Mouse (Mus musculus) MEL (cell line): ENCODE results near the gene Nuf2. TPM values are rescaled to one million over a fixed set of nuclear protein-coding genes. Genes with fewer than 3 reads are reported as not detected.

ENCODE experiments used
- DNase-seq: peaks from one replicate; pipeline ENCODE4 v3.0.0; 2011; ENCODE audit warnings: low read depth, low spot score
- H3K27ac ChIP-seq: 2 replicates; pipeline ENCODE4 v1.5.1; 2012; ENCODE audit warnings: low read depth, mild to moderate bottlenecking, control low read depth, low read length, moderate library complexity; ENCODE audit not compliant: control insufficient read depth
- H3K27me3 ChIP-seq, 2 experiments: fragments of 150-350 bp in 1 of 2; sonication (generic) in 1 of 2; 2 replicates each; pipeline ENCODE4 v1.6.1; 2012; ENCODE audit warnings: low read length in 2 of 2, mild to moderate bottlenecking in 2 of 2, improper control_type of control experiment in 1 of 2, moderate library complexity in 1 of 2; ENCODE audit not compliant: insufficient read depth in 2 of 2, control insufficient read depth in 1 of 2
- H3K36me3 ChIP-seq, 2 experiments: 2 replicates each; pipeline ENCODE4 v1.6.1; 2012 to 2014; ENCODE audit warnings: low read length in 2 of 2, improper control_type of control experiment in 1 of 2, inconsistent platforms in 1 of 2, mild to moderate bottlenecking in 1 of 2; ENCODE audit not compliant: insufficient read depth in 2 of 2, control insufficient read depth in 1 of 2
- H3K4me1 ChIP-seq, 2 experiments: fragments of 150-350 bp in 1 of 2; sonication (generic) in 1 of 2; 2 replicates each; pipeline ENCODE4 v1.6.1; 2012; ENCODE audit warnings: low read length in 2 of 2, improper control_type of control experiment in 1 of 2, mild to moderate bottlenecking in 1 of 2; ENCODE audit not compliant: insufficient read depth in 2 of 2, control insufficient read depth in 1 of 2
- H3K4me3 ChIP-seq, 2 experiments: fragments of 150-350 bp in 1 of 2; sonication (generic) in 1 of 2; 2 replicates each; pipeline ENCODE4 v1.5.1; 2012; ENCODE audit warnings: low read depth in 2 of 2, low read length in 2 of 2, mild to moderate bottlenecking in 2 of 2, moderate library complexity in 2 of 2, control low read depth in 1 of 2, improper control_type of control experiment in 1 of 2; ENCODE audit not compliant: control insufficient read depth in 1 of 2, insufficient read depth in 1 of 2
- H3K79me2 ChIP-seq: 2 replicates; pipeline ENCODE4 v1.6.1; 2012; ENCODE audit warnings: mild to moderate bottlenecking, low read length, moderate library complexity; ENCODE audit not compliant: control insufficient read depth, poor library complexity, insufficient read depth
- H3K9ac ChIP-seq: 2 replicates; pipeline ENCODE4 v1.6.1; 2012; ENCODE audit warnings: low read depth, mild to moderate bottlenecking, control low read depth, low read length, moderate library complexity; ENCODE audit not compliant: control insufficient read depth, poor library complexity, severe bottlenecking
- H3K9me3 ChIP-seq: fragments of 150-350 bp; sonication (generic); replicated peaks from 2 replicates; pipeline ENCODE4 v1.6.1; 2012; ENCODE audit warnings: mild to moderate bottlenecking, low read length, improper control_type of control experiment, moderate library complexity; ENCODE audit not compliant: insufficient read depth
- CHD2 ChIP-seq: IDR thresholded peaks from 2 replicates; pipeline ENCODE4 v1.6.1; 2011; ENCODE audit warnings: low read length, improper control_type of control experiment
- EP300 ChIP-seq, 2 experiments: IDR thresholded peaks; 2 replicates each; pipeline ENCODE4 v1.6.1; 2011; ENCODE audit warnings: improper control_type of control experiment in 2 of 2, low read length in 2 of 2, low read depth in 1 of 2, mild to moderate bottlenecking in 1 of 2
- ETS1 ChIP-seq: IDR thresholded peaks from 2 replicates; pipeline ENCODE4 v1.6.1; 2012; ENCODE audit warnings: low read depth, mild to moderate bottlenecking, inconsistent platforms, low read length, improper control_type of control experiment, moderate library complexity
- GABPA ChIP-seq: IDR thresholded peaks from 2 replicates; pipeline ENCODE4 v1.6.1; 2012; ENCODE audit warnings: low read depth, mild to moderate bottlenecking, inconsistent platforms, low read length, improper control_type of control experiment, moderate library complexity
- GATA1 ChIP-seq: IDR thresholded peaks from 2 replicates; pipeline ENCODE4 v1.6.1; 2011; ENCODE audit warnings: low read depth, low read length, improper control_type of control experiment
- HCFC1 ChIP-seq: IDR thresholded peaks from 2 replicates; pipeline ENCODE4 v1.6.1; 2012; ENCODE audit warnings: low read depth, mild to moderate bottlenecking, inconsistent platforms, low read length, improper control_type of control experiment, moderate library complexity
- MAX ChIP-seq: IDR thresholded peaks from 2 replicates; pipeline ENCODE4 v1.6.1; 2011; ENCODE audit warnings: low read length, improper control_type of control experiment
- MAZ ChIP-seq: IDR thresholded peaks from 2 replicates; pipeline ENCODE4 v1.6.1; 2012; ENCODE audit warnings: low read depth, mild to moderate bottlenecking, inconsistent platforms, low read length, improper control_type of control experiment
- MEF2A ChIP-seq: IDR thresholded peaks from 2 replicates; pipeline ENCODE4 v1.6.1; 2014; ENCODE audit warnings: low read depth, mild to moderate bottlenecking, inconsistent platforms, low read length, improper control_type of control experiment; ENCODE audit not compliant: poor library complexity, insufficient replicate concordance, severe bottlenecking; ENCODE audit errors: extremely low read depth
- MYB ChIP-seq: IDR thresholded peaks from 2 replicates; pipeline ENCODE4 v1.6.1; 2011; ENCODE audit warnings: mild to moderate bottlenecking, low read depth, low read length, improper control_type of control experiment
- NELFE ChIP-seq: IDR thresholded peaks from 2 replicates; pipeline ENCODE4 v1.6.1; 2011; ENCODE audit warnings: low read depth, low read length, improper control_type of control experiment
- NRF1 ChIP-seq: IDR thresholded peaks from 2 replicates; pipeline ENCODE4 v1.6.1; 2014; ENCODE audit warnings: low read depth, mild to moderate bottlenecking, inconsistent platforms, low read length, improper control_type of control experiment, moderate library complexity; ENCODE audit not compliant: poor library complexity, insufficient read depth, severe bottlenecking
- POLR2AphosphoS2 ChIP-seq: IDR thresholded peaks from 2 replicates; pipeline ENCODE4 v1.6.1; 2011; ENCODE audit warnings: low read length, improper control_type of control experiment
- SIN3A ChIP-seq: IDR thresholded peaks from 2 replicates; pipeline ENCODE4 v1.6.1; 2012; ENCODE audit warnings: low read length, improper control_type of control experiment, inconsistent platforms
- TAL1 ChIP-seq: IDR thresholded peaks from 2 replicates; pipeline ENCODE4 v1.6.1; 2012; ENCODE audit warnings: mild to moderate bottlenecking, inconsistent platforms, low read length, moderate library complexity, mixed read lengths
- TBP ChIP-seq: IDR thresholded peaks from 2 replicates; pipeline ENCODE4 v1.8.0; 2011; ENCODE audit warnings: low read depth, low read length, improper control_type of control experiment
- UBTF ChIP-seq: IDR thresholded peaks from 2 replicates; pipeline ENCODE4 v1.6.1; 2012; ENCODE audit warnings: low read depth, mild to moderate bottlenecking, inconsistent platforms, low read length, improper control_type of control experiment, moderate library complexity, borderline replicate concordance; ENCODE audit not compliant: insufficient read depth
- ZMIZ1 ChIP-seq: IDR thresholded peaks from 2 replicates; pipeline ENCODE4 v1.6.1; 2012; ENCODE audit warnings: low read depth, mild to moderate bottlenecking, inconsistent platforms, low read length, improper control_type of control experiment, moderate library complexity
- ZNF384 ChIP-seq: IDR thresholded peaks from 2 replicates; pipeline ENCODE4 v1.6.1; 2012; ENCODE audit warnings: low read depth, mild to moderate bottlenecking, inconsistent platforms, low read length, improper control_type of control experiment
- polyA plus RNA-seq, 2 experiments: library from polyadenylated mRNA; stranded (reverse) in 1 of 2; unstranded in 1 of 2; fragments of >175 nt in 1 of 2; fragments of >200 nt in 1 of 2; gene quantifications; 2 replicates each; pipeline versions ENCODE4 v1.2.1 to v1.2.4; 2012; ENCODE audit warnings: low replicate concordance in 2 of 2, low read depth in 1 of 2; ENCODE audit not compliant: insufficient read length in 2 of 2, insufficient read depth in 1 of 2, missing spikeins in 1 of 2
- total RNA-seq: library from RNA; depleted of rRNA; stranded (reverse); fragments of 300-350 nt; gene quantifications from 2 replicates; pipeline ENCODE4 v1.2.3, GENCODE M21; 2012

Gene Nuf2
- total and polyA plus RNA-seq, 3 experiments = 34.7 to 99.2 (median 44.4) TPM

DNA sequence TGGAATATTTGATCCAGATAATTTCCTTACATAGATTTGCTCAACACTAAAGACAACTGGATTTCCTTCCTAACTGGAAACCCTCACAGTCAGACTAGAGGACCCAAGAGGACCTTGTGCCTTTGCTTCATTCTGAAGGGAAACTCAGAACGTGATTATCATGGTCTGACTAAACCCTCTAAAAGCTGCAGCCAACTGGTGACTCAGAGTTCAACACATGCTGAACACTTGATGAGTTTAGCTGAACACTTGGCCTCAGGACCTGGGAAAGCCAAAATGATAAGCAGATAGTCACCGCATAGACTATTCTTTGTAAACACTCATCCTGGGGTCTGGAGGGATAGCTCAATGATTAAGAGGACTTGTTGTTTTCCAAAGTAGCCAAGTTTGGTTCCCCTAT lies 24.4 kb upstream of the Nuf2 start (continued):
- no peak for TF ChIP-seq HCFC1
- TF ChIP-seq MYB = no peak

GRCm38 (mm10) chr1:169555019-169555418 lies 23.8 kb upstream of the Nuf2 start:
- TF ChIP-seq EP300 (IDR thresholded peaks at IDR 0.05; ENCODE audit: low read depth in 1 of 2, low read length in 2 of 2) = no peak
- no peak for TF ChIP-seq SIN3A
- TF ChIP-seq MEF2A = no peak
- TF ChIP-seq MAZ = no peak
- no peak for TF ChIP-seq GABPA
- no peak for TF ChIP-seq ZMIZ1
- TF ChIP-seq NRF1 = no peak
- no peak for TF ChIP-seq ZNF384
- no peak for TF ChIP-seq TAL1
- TF ChIP-seq ETS1 = no peak
- H3K36me3 ChIP-seq = no peaks in the 10 kb centered on the region
- DNase-seq = no peak

GRCm38 (mm10) chr1:169553446-169553845 lies 22.2 kb upstream of the Nuf2 start:
- no peaks in the 10 kb centered on the region for H3K36me3 ChIP-seq
- no peaks in the 10 kb centered on the region for H3K79me2 ChIP-seq
- no peak overlapping the region for H3K4me3 ChIP-seq
- no peaks in the 10 kb centered on the region for H3K9me3 ChIP-seq
- H3K27me3 ChIP-seq = no peaks in the 10 kb centered on the region; a peak in 1 of 4 replicates
- DNase-seq = no peak
- TF ChIP-seq EP300 (IDR thresholded peaks at IDR 0.05; ENCODE audit: low read depth in 1 of 2, low read length in 2 of 2) (no peak), ETS1 (no peak), POLR2AphosphoS2 (no peak), TBP (no peak), MAX (no peak), UBTF (no peak), MAZ (no peak), CHD2 (no peak), GATA1 (no peak), NELFE (no peak)
- H3K27ac ChIP-seq = no peak overlapping the region
- H3K9ac ChIP-seq = no peak overlapping the region
- H3K4me1 ChIP-seq = no peaks in the 10 kb centered on the region

More at GRCm38 (mm10) chr1:169555019-169555418, 23.8 kb upstream of the Nuf2 start:
- Histone ChIP-seq H3K9ac (no peak overlapping the region), H3K27ac (no peak overlapping the region), H3K79me2 (no peaks in the 10 kb centered on the region), H3K9me3 (no peaks in the 10 kb centered on the region), H3K4me1 (no peaks in the 10 kb centered on the region), H3K27me3 (no peaks in the 10 kb centered on the region; a peak in 1 of 4 replicates), H3K4me3 (no peak overlapping the region)
